Mouse (Mus musculus): ENCODE data around the gene Eva1b. TPM values are rescaled to one million over a fixed set of nuclear protein-coding genes. Genes with fewer than 3 reads are reported as not detected.
A peak's percentile ranks its signal among the peaks of the same experiment; 100 is the strongest.

The Eva1b gene
- polyA plus RNA-seq, 1 experiment, result 51.6 TPM

GRCm38 (mm10) chr4:126149041-126149676 lies 1.6 kb downstream of the Eva1b start:
- Histone ChIP-seq H3K79me2 (ENCODE audit: control insufficient read depth, insufficient read depth) (peaks cover 14% of the 10 kb centered on the region), H3K36me3 (ENCODE audit: control insufficient read depth, insufficient read depth) (peaks cover 7% of the 10 kb centered on the region), H3K79me3 (ENCODE audit: low read depth) (peaks cover 3% of the 10 kb centered on the region), H3K4me3 (ENCODE audit: insufficient read depth, poor library complexity, severe bottlenecking) (peak overlapping the region; percentile 40), H3ac (ENCODE audit: control insufficient read depth, insufficient read length, low read depth) (peak overlapping the region; percentile 20), H3K27me3 (ENCODE audit: control insufficient read depth, insufficient read depth, insufficient read length) (no peaks in the 10 kb centered on the region)
- no peak for TF ChIP-seq MYOG (IDR thresholded peaks at IDR 0.05; ENCODE audit: control insufficient read depth, extremely low read depth, insufficient read length)

- Histone ChIP-seq H3K27me3 (ENCODE audit: control insufficient read depth, insufficient read depth, insufficient read length) (no peaks in the 10 kb centered on the region), H3K79me2 (ENCODE audit: control insufficient read depth, insufficient read depth) (peaks cover 14% of the 10 kb centered on the region), H3K79me3 (ENCODE audit: low read depth) (peaks cover 3% of the 10 kb centered on the region), H3K4me3 (ENCODE audit: insufficient read depth, poor library complexity, severe bottlenecking) (no peak overlapping the region), H3K36me3 (ENCODE audit: control insufficient read depth, insufficient read depth) (peaks cover 7% of the 10 kb centered on the region), H3ac (ENCODE audit: control insufficient read depth, insufficient read length, low read depth) (no peak overlapping the region)
- TF ChIP-seq MYOG (IDR thresholded peaks at IDR 0.05; ENCODE audit: control insufficient read depth, extremely low read depth, insufficient read length), result no peak
- TF ChIP-seq CTCF (IDR thresholded peaks at IDR 0.05; ENCODE audit: control insufficient read depth, insufficient read depth, insufficient read length), result no peak
- TF ChIP-seq MAX (IDR thresholded peaks at IDR 0.05), result no peak
- TF ChIP-seq USF1 (IDR thresholded peaks at IDR 0.05; ENCODE audit: low read depth), result no peak
- no peak for TF ChIP-seq MYOD1 (IDR thresholded peaks at IDR 0.05; ENCODE audit: control insufficient read depth, insufficient read length, low read depth)
Observed at GRCm38 (mm10) chr4:126149798-126150197, 2.3 kb downstream of the Eva1b start.

GRCm38 (mm10) chr4:126150297-126150948 lies 2.9 kb downstream of the Eva1b start:
- Histone ChIP-seq H3K79me3 (ENCODE audit: low read depth) (peaks cover 3% of the 10 kb centered on the region), H3K27me3 (ENCODE audit: control insufficient read depth, insufficient read depth, insufficient read length) (no peaks in the 10 kb centered on the region), H3K36me3 (ENCODE audit: control insufficient read depth, insufficient read depth) (peaks cover 7% of the 10 kb centered on the region), H3K4me3 (ENCODE audit: insufficient read depth, poor library complexity, severe bottlenecking) (no peak overlapping the region), H3K79me2 (ENCODE audit: control insufficient read depth, insufficient read depth) (peaks cover 14% of the 10 kb centered on the region), H3ac (ENCODE audit: control insufficient read depth, insufficient read length, low read depth) (no peak overlapping the region)
- TF ChIP-seq USF1 (IDR thresholded peaks at IDR 0.05; ENCODE audit: low read depth) (no peak), FOSL1 (IDR thresholded peaks at IDR 0.05; ENCODE audit: insufficient read depth, low read length, poor library complexity, severe bottlenecking) (no peak), MAX (IDR thresholded peaks at IDR 0.05) (peak; percentile 97), CEBPB (IDR thresholded peaks at IDR 0.05; ENCODE audit: low read depth) (no peak)

- no peak for TF ChIP-seq FOSL1 (IDR thresholded peaks at IDR 0.05; ENCODE audit: insufficient read depth, low read length, poor library complexity, severe bottlenecking)
- no peak for TF ChIP-seq CTCF (IDR thresholded peaks at IDR 0.05; ENCODE audit: control insufficient read depth, insufficient read depth, insufficient read length)
- no peak for TF ChIP-seq CEBPB (IDR thresholded peaks at IDR 0.05; ENCODE audit: low read depth)
- no peak for TF ChIP-seq MYOG (IDR thresholded peaks at IDR 0.05; ENCODE audit: control insufficient read depth, extremely low read depth, insufficient read length)
- no peak for TF ChIP-seq MAX (IDR thresholded peaks at IDR 0.05)
- TF ChIP-seq MYOD1 (IDR thresholded peaks at IDR 0.05; ENCODE audit: control insufficient read depth, insufficient read length, low read depth), result no peak
- no peak for TF ChIP-seq USF1 (IDR thresholded peaks at IDR 0.05; ENCODE audit: low read depth)
- Histone ChIP-seq H3K79me3 (ENCODE audit: low read depth) (peaks cover 3% of the 10 kb centered on the region), H3K27me3 (ENCODE audit: control insufficient read depth, insufficient read depth, insufficient read length) (no peaks in the 10 kb centered on the region), H3K79me2 (ENCODE audit: control insufficient read depth, insufficient read depth) (peaks cover 14% of the 10 kb centered on the region), H3K4me3 (ENCODE audit: insufficient read depth, poor library complexity, severe bottlenecking) (no peak overlapping the region), H3K36me3 (ENCODE audit: control insufficient read depth, insufficient read depth) (peaks cover 7% of the 10 kb centered on the region), H3ac (ENCODE audit: control insufficient read depth, insufficient read length, low read depth) (no peak overlapping the region)
Observed at GRCm38 (mm10) chr4:126150949-126151320, 3.4 kb downstream of the Eva1b start.

- peaks cover 7% of the 10 kb centered on the region for H3K36me3 ChIP-seq (ENCODE audit: control insufficient read depth, insufficient read depth)
- H3K27me3 ChIP-seq (ENCODE audit: control insufficient read depth, insufficient read depth, insufficient read length), result no peaks in the 10 kb centered on the region
- peaks cover 3% of the 10 kb centered on the region for H3K79me3 ChIP-seq (ENCODE audit: low read depth)
- H3K79me2 ChIP-seq (ENCODE audit: control insufficient read depth, insufficient read depth), result peaks cover 14% of the 10 kb centered on the region
- H3K4me3 ChIP-seq (ENCODE audit: insufficient read depth, poor library complexity, severe bottlenecking), result no peak overlapping the region
- no peak overlapping the region for H3ac ChIP-seq (ENCODE audit: control insufficient read depth, insufficient read length, low read depth)
- TF ChIP-seq CEBPB (IDR thresholded peaks at IDR 0.05; ENCODE audit: low read depth) (no peak), CTCF (IDR thresholded peaks at IDR 0.05; ENCODE audit: control insufficient read depth, insufficient read depth, insufficient read length) (no peak), MYOG (IDR thresholded peaks at IDR 0.05; ENCODE audit: control insufficient read depth, extremely low read depth, insufficient read length) (no peak), MYOD1 (IDR thresholded peaks at IDR 0.05; ENCODE audit: control insufficient read depth, insufficient read length, low read depth) (no peak), MAX (IDR thresholded peaks at IDR 0.05) (no peak), FOSL1 (IDR thresholded peaks at IDR 0.05; ENCODE audit: insufficient read depth, low read length, poor library complexity, severe bottlenecking) (no peak), USF1 (IDR thresholded peaks at IDR 0.05; ENCODE audit: low read depth) (no peak)
Observed at GRCm38 (mm10) chr4:126151701-126152440, 4.3 kb downstream of the Eva1b start.
